In genomic region chr11:80503726-80504452, GRCm38 (mm10) we compare ENCODE assay signal across 8 mouse cellular contexts. TPM values are rescaled to one million over a fixed set of nuclear protein-coding genes. Genes with fewer than 3 reads are reported as not detected.
A peak's percentile ranks its signal among the peaks of the same experiment; 100 is the strongest.
DNase-seq lines count a peak whose midpoint lies in the region; ATAC-seq lines count a peak whose summit lies in the region.

No protein-coding gene starts in this region.

- no peak for ATAC-seq in heart, embryonic 11.5 days (replicated peaks; ENCODE audit: insufficient number of reproducible peaks, low FRiP score, low TSS enrichment)
- peak; percentile 95 for ATAC-seq in hindbrain, embryonic 12.5 days (ENCODE audit: low FRiP score)

- peaks cover 22% of the 10 kb centered on the region for H3K4me1 ChIP-seq in heart, embryonic 11.5 days (ENCODE audit: control insufficient read depth, insufficient read depth, low read length)
- peaks cover 49% of the 10 kb centered on the region for H3K4me1 ChIP-seq in hindbrain, embryonic 12.5 days

- no peaks in the 10 kb centered on the region for H3K36me3 ChIP-seq in heart, embryonic 11.5 days (ENCODE audit: control insufficient read depth, insufficient read depth, low read length)
- no peaks in the 10 kb centered on the region for H3K36me3 ChIP-seq in hindbrain, embryonic 12.5 days

- intact Hi-C loops in left cerebral cortex, postnatal 36 days (cut with DNase I): loop anchor here (2.0 kb wide), 3 partner anchors 19 to 99 kb away; partner anchors contain the start of gene Cdk5r1

- no peak overlapping the region for H3K27ac ChIP-seq in heart, embryonic 11.5 days (ENCODE audit: low read depth, low read length)
- H3K27ac ChIP-seq in hindbrain, embryonic 12.5 days: peak overlapping the region; percentile 99

- H3K4me2 ChIP-seq in heart, embryonic 11.5 days: no peak overlapping the region
- H3K4me2 ChIP-seq in hindbrain, embryonic 12.5 days (replicated peaks): peak overlapping the region; percentile 31

- H3K9ac ChIP-seq in heart, embryonic 11.5 days (ENCODE audit: low read depth, low read length): 0 out of 2 replicates have a peak overlapping the region, but pooled peaks have one; percentile 22
- H3K9ac ChIP-seq in hindbrain, embryonic 12.5 days: peak overlapping the region; percentile 53; the same call in 1 of the 2 replicates

- WGBS in heart, embryonic 11.5 days (ENCODE audit: insufficient replicate concordance): 33% methylated on average over 13 of the region's 13 CpGs
- 13% methylated on average over 13 of the region's 13 CpGs for WGBS in hindbrain, embryonic 12.5 days

- DNase-seq in heart, adult 18-20 months: no peak
- DNase-seq in embryo, embryonic 10 days (ENCODE audit: low spot score): peak; percentile 90
- peak; percentile 91 to 92 for DNase-seq in left cerebral cortex, postnatal 36 days (ENCODE audit: low spot score in 2 of 2)
- DNase-seq in right cerebral cortex, adult 18-20 months: peak; percentile 97
- DNase-seq in urinary bladder, postnatal 36 days (ENCODE audit: low spot score in 2 of 2): no peak
- no peak for DNase-seq in lung, postnatal 14 days

- H3K4me3 ChIP-seq in heart, embryonic 11.5 days (ENCODE audit: low read depth, low read length): no peak overlapping the region
- H3K4me3 ChIP-seq in hindbrain, embryonic 12.5 days: no peak overlapping the region

- H3K9me3 ChIP-seq in heart, embryonic 11.5 days (replicated peaks; ENCODE audit: control insufficient read depth, low read length): no peaks in the 10 kb centered on the region
- no peaks in the 10 kb centered on the region for H3K9me3 ChIP-seq in hindbrain, embryonic 12.5 days (replicated peaks)

- no peaks in the 10 kb centered on the region for H3K27me3 ChIP-seq in heart, embryonic 11.5 days (ENCODE audit: control insufficient read depth, insufficient read depth, low read length)
- no peaks in the 10 kb centered on the region for H3K27me3 ChIP-seq in hindbrain, embryonic 12.5 days

RNA-seq across cellular contexts. Expression of gene Cdk5r1, which starts 27.1 kb away (rescaled TPM):
- 0.51 and 0.74 TPM in 2 replicates for polyA plus RNA-seq in heart, embryonic 11.5 days (2014; fragmentation: Nextera tagmentation; extraction: Ambion mirVana)
- total RNA-seq in heart, adult 18-20 months (2021): under 1 TPM; 0.45 to 0.59 TPM
- polyA plus RNA-seq in hindbrain, embryonic 12.5 days (2016; fragmentation: Nextera tagmentation; extraction: Ambion mirVana): 76.3 and 77.3 TPM in 2 replicates
- total RNA-seq in left cerebral cortex, postnatal 36 days (2021): 100 to 1,000 TPM; 316 to 340 TPM

Comparison
In these comparisons a context has a peak if more than half of its experiments do, and no peak if none do; other contexts are left out.
1. DNase-seq: peak in embryo, embryonic 10 days (single experiment), left cerebral cortex, postnatal 36 days (2 of 2) and right cerebral cortex, adult 18-20 months (single experiment); none in heart, adult 18-20 months (0 of 2), urinary bladder, postnatal 36 days (0 of 2) and lung, postnatal 14 days (single experiment).
2. RNA of gene Cdk5r1, which starts 27.1 kb away (total RNA-seq): 316 to 340 TPM in left cerebral cortex, postnatal 36 days; 0.45 to 0.59 TPM in heart, adult 18-20 months; every median in the first group is over 100 times any median in the second.